Mouse (Mus musculus) cerebellum, adult 9-11 months (tissue): ENCODE results near the gene Xpo4.
"Not testable (repeated sequence)": the region's sequence is repeated elsewhere in the genome, so short reads cannot be mapped to it uniquely, and the experiment has no call there.

Experiments used
- DNase-seq: peaks from one replicate; pipeline ENCODE4 v3.0.0; 2022

Gene Xpo4

GRCm38 (mm10) chr14:57679958-57680535, 14.8 kb upstream of the Xpo4 start:
- DNase-seq = peak; percentile 67

- no peak for DNase-seq
Observed at GRCm38 (mm10) chr14:57679523-57679922, 14.3 kb upstream of the Xpo4 start.

GRCm38 (mm10) chr14:57675481-57675880, 10.3 kb upstream of the Xpo4 start:
- DNase-seq = no peak

- DNase-seq = no peak
Observed at GRCm38 (mm10) chr14:57665628-57665950, 359 bp upstream of the Xpo4 start.

GRCm38 (mm10) chr14:57664311-57664821, 864 bp downstream of the Xpo4 start:
- DNase-seq = no peak

- no peak for DNase-seq
Observed at GRCm38 (mm10) chr14:57663630-57664029, 1.6 kb downstream of the Xpo4 start.

GRCm38 (mm10) chr14:57658301-57658700, 6.9 kb downstream of the Xpo4 start:
- DNase-seq = no peak

- DNase-seq = no peak
Observed at GRCm38 (mm10) chr14:57657500-57657899, 7.7 kb downstream of the Xpo4 start.

- DNase-seq = not testable (repeated sequence)
Observed at GRCm38 (mm10) chr14:57656519-57656918, 8.7 kb downstream of the Xpo4 start.

GRCm38 (mm10) chr14:57649501-57649900, 15.7 kb downstream of the Xpo4 start:
- no peak for DNase-seq

GRCm38 (mm10) chr14:57646155-57646554, 19.1 kb downstream of the Xpo4 start:
- DNase-seq = no peak

GRCm38 (mm10) chr14:57639153-57639552, 26.1 kb downstream of the Xpo4 start:
- DNase-seq = no peak

GRCm38 (mm10) chr14:57634141-57634540, 31.1 kb downstream of the Xpo4 start:
- DNase-seq = no peak

- no peak for DNase-seq
Observed at GRCm38 (mm10) chr14:57629595-57629994, 35.6 kb downstream of the Xpo4 start.

- DNase-seq = no peak
Observed at GRCm38 (mm10) chr14:57622934-57623333, 42.3 kb downstream of the Xpo4 start.

GRCm38 (mm10) chr14:57621699-57622098, 43.5 kb downstream of the Xpo4 start:
- DNase-seq = peak; percentile 64

GRCm38 (mm10) chr14:57620598-57621236, 44.5 kb downstream of the Xpo4 start:
- no peak for DNase-seq

GRCm38 (mm10) chr14:57619487-57619886, 45.7 kb downstream of the Xpo4 start:
- no peak for DNase-seq

- no peak for DNase-seq
Observed at GRCm38 (mm10) chr14:57617675-57618074, 47.6 kb downstream of the Xpo4 start.

GRCm38 (mm10) chr14:57616339-57616965, 48.8 kb downstream of the Xpo4 start:
- DNase-seq = no peak

GRCm38 (mm10) chr14:57615828-57616227, 49.4 kb downstream of the Xpo4 start:
- DNase-seq = no peak

- no peak for DNase-seq
Observed at GRCm38 (mm10) chr14:57611034-57611433, 54.2 kb downstream of the Xpo4 start.

GRCm38 (mm10) chr14:57609816-57610329, 55.4 kb downstream of the Xpo4 start:
- DNase-seq = no peak

GRCm38 (mm10) chr14:57607500-57607899, 57.7 kb downstream of the Xpo4 start:
- DNase-seq = peak; percentile 93
